Mouse (Mus musculus) cortical plate, adult 2 months (tissue): ENCODE data around the gene Gpr183. TPM values are rescaled to one million over a fixed set of nuclear protein-coding genes. Genes with fewer than 3 reads are reported as not detected.

Experiments
- H3K27ac ChIP-seq: fragments of 200-500 bp; 2 replicates; pipeline ENCODE4 v1.5.1; 2012; ENCODE audit warnings: low read length, control low read depth, inconsistent platforms; ENCODE audit not compliant: insufficient read depth
- H3K4me1 ChIP-seq: fragments of 200-500 bp; 2 replicates; pipeline ENCODE4 v1.6.1; 2011; ENCODE audit warnings: low read length; ENCODE audit not compliant: control insufficient read depth, insufficient read depth
- H3K4me3 ChIP-seq: fragments of 200-500 bp; 2 replicates; pipeline ENCODE4 v1.5.1; 2011; ENCODE audit warnings: mild to moderate bottlenecking, low read length, control low read depth; ENCODE audit not compliant: insufficient read depth
- CTCF ChIP-seq: fragments of 200-500 bp; IDR thresholded peaks from 2 replicates; pipeline ENCODE4 v1.5.1; 2011; ENCODE audit warnings: mild to moderate bottlenecking, control low read depth, low read length; ENCODE audit not compliant: insufficient read depth; ENCODE audit errors: extremely low read depth
- POLR2A ChIP-seq: fragments of 200-500 bp; IDR thresholded peaks from 2 replicates; pipeline ENCODE4 v1.6.1; 2011; ENCODE audit warnings: mild to moderate bottlenecking, low read length, control low read depth; ENCODE audit not compliant: insufficient read depth; ENCODE audit errors: extremely low read depth
- polyA plus RNA-seq: library from polyadenylated mRNA; depleted of rRNA; stranded (reverse); fragments of >200 nt; gene quantifications from 2 replicates; pipeline ENCODE4 v1.2.3, GENCODE M21; 2012; rRNA removed

Gpr183 gene
- polyA plus RNA-seq, 1 experiment = 1.6 TPM

DNA sequence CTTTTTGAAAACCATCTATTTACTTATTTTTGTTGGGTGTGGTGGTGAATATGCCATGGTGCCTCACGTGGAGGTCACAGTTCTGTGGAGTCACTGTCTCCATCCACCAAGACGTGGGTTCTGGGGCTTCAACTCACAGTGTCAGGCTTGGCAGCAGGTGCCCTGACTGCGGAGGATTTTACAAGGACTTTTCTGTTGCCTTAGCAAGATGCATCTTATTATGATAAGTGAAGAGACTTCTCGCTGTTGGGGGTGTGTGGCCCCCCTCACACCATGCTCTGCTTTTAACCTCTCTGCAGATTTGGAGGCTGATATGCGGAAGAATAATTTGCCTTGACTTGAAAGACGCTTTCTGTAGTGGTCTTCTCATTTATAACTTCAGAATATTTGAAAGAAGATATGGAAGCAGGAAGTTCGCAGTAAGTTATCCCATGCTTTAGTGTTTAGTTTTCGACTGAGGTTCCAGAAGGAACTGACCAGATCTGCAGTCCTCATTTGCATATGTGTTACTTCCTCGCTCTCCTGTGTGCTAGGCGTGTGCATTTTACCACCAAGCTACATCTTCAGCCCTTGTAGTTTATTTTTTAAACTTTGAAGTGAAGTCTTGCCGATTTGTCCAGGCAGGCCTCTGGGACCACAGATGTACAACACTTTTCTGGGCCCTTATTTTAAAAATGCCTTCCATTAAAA, 57.9 kb downstream of the Gpr183 start:
- TF ChIP-seq CTCF (no peak), POLR2A (no peak)
- Histone ChIP-seq H3K4me1 (no peaks in the 10 kb centered on the region), H3K4me3 (no peak overlapping the region), H3K27ac (no peak overlapping the region)

DNA sequence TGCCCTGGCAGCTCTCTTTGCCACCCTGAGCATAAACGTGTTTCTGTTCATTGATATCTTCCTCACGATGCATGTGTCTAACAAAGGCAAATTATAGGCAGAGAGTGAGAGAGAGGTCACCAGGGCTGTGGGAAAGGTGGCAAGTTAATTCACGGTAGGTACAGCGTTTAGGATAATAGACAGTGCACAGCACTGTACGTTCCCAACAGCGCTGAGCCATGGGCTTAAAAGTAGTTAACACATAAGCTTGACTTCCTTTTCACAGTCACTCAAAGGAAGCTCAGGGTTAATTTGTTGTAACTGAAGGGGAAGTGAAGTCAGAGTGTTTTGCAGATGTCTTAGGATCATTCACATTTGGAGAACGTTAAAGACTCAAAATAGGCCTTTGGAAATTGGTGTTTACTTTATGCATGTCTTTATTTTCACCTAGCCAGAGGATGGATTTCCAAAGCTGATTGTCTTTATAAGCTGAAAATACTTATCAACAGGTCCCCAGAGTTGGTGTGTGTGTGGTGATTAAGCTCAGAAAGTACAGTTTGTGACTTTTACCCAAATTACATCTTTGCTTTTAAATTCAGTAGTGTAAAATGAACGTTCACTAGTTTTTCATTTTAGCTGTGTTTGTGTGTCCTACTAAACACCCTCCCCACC, 58.5 kb downstream of the Gpr183 start:
- TF ChIP-seq CTCF = no peak
- TF ChIP-seq POLR2A = no peak
- Histone ChIP-seq H3K4me1 (no peaks in the 10 kb centered on the region), H3K4me3 (no peak overlapping the region), H3K27ac (no peak overlapping the region)

DNA sequence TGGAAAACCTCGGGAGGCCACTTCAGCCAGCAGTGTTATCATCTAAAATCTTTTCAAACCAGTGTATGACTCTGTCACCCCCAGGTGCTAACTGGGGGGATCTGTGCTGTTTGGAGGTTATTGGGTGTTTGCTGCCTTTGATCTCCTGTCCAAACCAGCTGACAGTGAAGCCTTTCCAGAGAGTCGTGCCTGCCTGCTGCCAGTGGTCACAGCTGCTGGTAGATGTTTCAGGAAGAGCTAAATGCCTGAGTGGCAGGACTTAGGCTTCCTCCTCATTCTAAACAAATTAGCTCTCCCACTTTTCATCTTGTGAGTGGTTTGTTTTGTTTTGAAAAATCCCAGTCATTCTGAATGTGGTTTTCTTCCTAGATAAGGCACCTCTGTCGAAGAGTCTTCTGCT, 60.2 kb downstream of the Gpr183 start:
- Histone ChIP-seq H3K4me1 (no peaks in the 10 kb centered on the region), H3K4me3 (no peak overlapping the region), H3K27ac (no peak overlapping the region)
- no peak for TF ChIP-seq CTCF
- TF ChIP-seq POLR2A = no peak

DNA sequence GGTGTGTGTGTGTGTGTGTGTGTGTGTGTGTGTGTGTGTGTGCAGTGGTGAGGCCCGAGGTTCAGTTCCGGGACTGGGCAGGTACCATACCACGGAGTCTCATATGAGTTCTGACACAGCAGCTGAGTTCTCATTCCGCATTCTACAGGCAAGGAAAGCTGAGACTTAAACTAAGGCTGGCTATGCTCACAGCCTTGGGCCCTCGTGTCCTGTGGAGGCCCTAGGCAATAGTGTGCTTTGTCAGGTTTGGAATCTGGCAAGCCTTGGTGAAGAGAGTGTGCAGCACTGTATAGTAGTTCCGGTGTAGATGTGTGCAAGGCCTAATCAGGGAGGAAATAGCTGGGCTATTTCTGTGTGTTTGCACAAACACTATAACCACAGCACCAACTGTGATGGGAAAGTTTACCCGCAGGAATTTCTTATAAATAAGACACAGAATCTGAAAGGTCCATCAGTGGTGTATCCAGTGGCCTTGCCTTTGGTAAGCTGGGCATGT, 61.6 kb downstream of the Gpr183 start:
- TF ChIP-seq CTCF (no peak), POLR2A (no peak)
- H3K4me3 ChIP-seq = no peak overlapping the region
- no peaks in the 10 kb centered on the region; the same call in 1 of the 2 replicates for H3K4me1 ChIP-seq
- no peak overlapping the region for H3K27ac ChIP-seq

Other genes starting within 250 kb of the Gpr183 start
- gene Dock9, start 167.4 kb downstream of the Gpr183 start, polyA plus RNA-seq = 68.4 and 74.9 TPM in 2 replicates
- 41.5 and 41.8 TPM in 2 replicates for gene Ubac2, start 86.6 kb downstream of the Gpr183 start, polyA plus RNA-seq
- gene Gpr18, start 49.4 kb downstream of the Gpr183 start, polyA plus RNA-seq = 0.06 TPM in 1 of 2 replicates, not detected in the other
- 0.31 TPM in 1 of 2 replicates, not detected in the other for gene Timm8a2, start 69.5 kb upstream of the Gpr183 start, polyA plus RNA-seq
- gene Tm9sf2, start 141.8 kb upstream of the Gpr183 start, polyA plus RNA-seq = 77.6 and 80.1 TPM in 2 replicates
- 27.4 and 29.0 TPM in 2 replicates for gene Clybl, start 216.5 kb upstream of the Gpr183 start, polyA plus RNA-seq